ENCODE assay signal across 22 mouse cellular contexts in the genomic region with DNA sequence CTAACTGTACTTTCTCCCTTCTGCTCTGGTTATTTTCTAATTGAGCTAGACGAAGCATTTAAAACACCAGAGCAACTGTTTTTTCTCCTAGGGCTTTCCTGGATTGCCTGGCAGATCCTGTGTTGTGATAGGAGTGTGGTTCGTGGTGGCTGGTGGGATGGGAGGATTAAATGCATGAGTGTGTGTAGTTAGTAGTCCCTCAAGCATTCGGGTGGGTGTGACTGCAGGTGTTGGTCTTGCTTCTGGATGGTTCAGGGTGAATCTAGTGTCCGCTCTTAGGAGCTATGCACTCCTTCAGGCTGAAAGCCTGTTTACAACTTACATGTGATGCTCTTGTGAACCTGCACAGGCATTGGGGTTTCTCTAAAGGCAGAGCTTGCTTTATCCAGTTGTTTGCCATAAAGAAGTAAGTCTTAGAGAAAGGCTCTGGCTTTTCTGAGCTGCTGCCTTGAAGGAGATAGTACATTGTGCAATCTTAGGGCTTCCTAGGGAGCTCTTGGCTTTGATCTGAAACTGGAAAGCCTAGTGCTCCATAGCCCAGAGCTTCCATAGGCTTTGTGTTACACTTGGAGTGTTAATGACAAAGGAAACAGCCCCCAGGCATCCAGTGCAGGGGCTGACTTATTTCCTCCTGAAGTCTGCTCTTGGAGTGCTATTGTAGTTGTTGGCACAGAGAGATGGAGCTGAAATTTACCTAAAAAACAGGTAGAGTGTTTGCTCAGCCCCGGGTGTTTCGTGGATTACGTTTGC.
A peak's percentile ranks its signal among the peaks of the same experiment; 100 is the strongest.
DNase-seq lines count a peak whose midpoint lies in the region; ATAC-seq and TF ChIP-seq lines count a peak whose summit lies in the region.
"Had no signal": no experiment of that assay in that cellular context is flagged by ENCODE, and none has a peak within 500 bp of the region (broad histone marks: within the 10 kb centered on the region; RNA-seq: fewer than 3 reads in every experiment).

No protein-coding gene starts in this region.

- H3K9me3 ChIP-seq in hindbrain, embryonic 10.5 days: no peaks in the 10 kb centered on the region
- H3K9me3 ChIP-seq in hindbrain, embryonic 13.5 days: no peaks in the 10 kb centered on the region
- no peaks in the 10 kb centered on the region for H3K9me3 ChIP-seq in midbrain, embryonic 10.5 days (replicated peaks)
- H3K9me3 ChIP-seq in midbrain, embryonic 13.5 days: no peaks in the 10 kb centered on the region
- no peaks in the 10 kb centered on the region for H3K9me3 ChIP-seq in midbrain, postnatal 0 days (ENCODE audit: low read length)
- H3K9me3 ChIP-seq: forebrain, embryonic 15.5 days; hindbrain, embryonic 15.5 days; intestine, embryonic 15.5 days; limb, embryonic 12.5 days; liver, embryonic 12.5 days; lung, embryonic 15.5 days had no signal

- WGBS in hindbrain, embryonic 10.5 days: 66% methylated on average over 7 of the region's 7 CpGs
- WGBS in hindbrain, embryonic 13.5 days: 70% methylated on average over 7 of the region's 7 CpGs
- WGBS in midbrain, embryonic 10.5 days: 61% methylated on average over 7 of the region's 7 CpGs
- 57% methylated on average over 7 of the region's 7 CpGs for WGBS in midbrain, embryonic 13.5 days
- WGBS in midbrain, postnatal 0 days: 44% methylated on average over 7 of the region's 7 CpGs

- H3K36me3 ChIP-seq in hindbrain, embryonic 10.5 days: peaks cover 28% of the 10 kb centered on the region
- H3K36me3 ChIP-seq in hindbrain, embryonic 13.5 days: no peaks in the 10 kb centered on the region
- peaks cover 30% of the 10 kb centered on the region for H3K36me3 ChIP-seq in midbrain, embryonic 10.5 days
- H3K36me3 ChIP-seq in midbrain, embryonic 13.5 days: peaks cover 3% of the 10 kb centered on the region
- H3K36me3 ChIP-seq in midbrain, postnatal 0 days (ENCODE audit: insufficient read depth, low read length): peaks cover 6% of the 10 kb centered on the region; the same call in 1 of the 2 replicates

- H3K27me3 ChIP-seq in hindbrain, embryonic 10.5 days (ENCODE audit: insufficient read depth, poor library complexity, severe bottlenecking): no peaks in the 10 kb centered on the region
- H3K27me3 ChIP-seq in hindbrain, embryonic 13.5 days: no peaks in the 10 kb centered on the region
- H3K27me3 ChIP-seq in midbrain, embryonic 10.5 days (ENCODE audit: low read depth, poor library complexity, severe bottlenecking): no peaks in the 10 kb centered on the region
- H3K27me3 ChIP-seq in midbrain, embryonic 13.5 days: no peaks in the 10 kb centered on the region
- H3K27me3 ChIP-seq in midbrain, postnatal 0 days (ENCODE audit: insufficient read depth, low read length): no peaks in the 10 kb centered on the region
- H3K27me3 ChIP-seq: forebrain, embryonic 15.5 days; hindbrain, embryonic 15.5 days; intestine, embryonic 15.5 days; limb, embryonic 12.5 days; liver, embryonic 12.5 days; lung, embryonic 15.5 days had no signal

- peak overlapping the region; percentile 50; the same call in 1 of the 2 replicates for H3K27ac ChIP-seq in hindbrain, embryonic 10.5 days
- no peak overlapping the region for H3K27ac ChIP-seq in hindbrain, embryonic 13.5 days
- peak overlapping the region; percentile 46; the same call in 1 of the 2 replicates for H3K27ac ChIP-seq in midbrain, embryonic 10.5 days (replicated peaks)
- H3K27ac ChIP-seq in midbrain, embryonic 13.5 days: no peak overlapping the region
- no peak overlapping the region for H3K27ac ChIP-seq in midbrain, postnatal 0 days (ENCODE audit: low read depth, low read length)
- H3K27ac ChIP-seq: forebrain, embryonic 15.5 days; hindbrain, embryonic 15.5 days; intestine, embryonic 15.5 days; limb, embryonic 12.5 days; liver, embryonic 12.5 days; lung, embryonic 15.5 days had no signal

- peaks cover 47% of the 10 kb centered on the region for H3K4me1 ChIP-seq in hindbrain, embryonic 10.5 days (replicated peaks)
- peaks cover 29% of the 10 kb centered on the region for H3K4me1 ChIP-seq in hindbrain, embryonic 13.5 days (replicated peaks)
- H3K4me1 ChIP-seq in midbrain, embryonic 10.5 days: peaks cover 28% of the 10 kb centered on the region
- H3K4me1 ChIP-seq in midbrain, embryonic 13.5 days (replicated peaks): peaks cover 20% of the 10 kb centered on the region
- H3K4me1 ChIP-seq in midbrain, postnatal 0 days (ENCODE audit: insufficient read depth, low read length): peaks cover 2% of the 10 kb centered on the region; the same call in 1 of the 2 replicates
- H3K4me1 ChIP-seq: forebrain, embryonic 15.5 days; intestine, embryonic 15.5 days; liver, embryonic 12.5 days; lung, embryonic 15.5 days had no signal

- H3K4me2 ChIP-seq in hindbrain, embryonic 13.5 days: no peak overlapping the region
- H3K4me2 ChIP-seq in midbrain, embryonic 13.5 days (replicated peaks): no peak overlapping the region
- H3K4me2 ChIP-seq in midbrain, postnatal 0 days (ENCODE audit: low read depth, low read length, poor library complexity, severe bottlenecking): no peak overlapping the region
- H3K4me2 ChIP-seq: forebrain, embryonic 15.5 days; heart, embryonic 11.5 days; hindbrain, embryonic 15.5 days; intestine, embryonic 15.5 days; limb, embryonic 12.5 days; liver, embryonic 12.5 days; lung, embryonic 15.5 days had no signal

- no peak overlapping the region for H3K4me3 ChIP-seq in hindbrain, embryonic 10.5 days
- no peak overlapping the region for H3K4me3 ChIP-seq in hindbrain, embryonic 13.5 days
- no peak overlapping the region for H3K4me3 ChIP-seq in midbrain, embryonic 10.5 days
- no peak overlapping the region for H3K4me3 ChIP-seq in midbrain, embryonic 13.5 days (replicated peaks)
- H3K4me3 ChIP-seq in midbrain, postnatal 0 days (ENCODE audit: low read depth, low read length): no peak overlapping the region
- H3K4me3 ChIP-seq: forebrain, embryonic 15.5 days; hindbrain, embryonic 15.5 days; intestine, embryonic 15.5 days; limb, embryonic 12.5 days; liver, embryonic 12.5 days; lung, embryonic 15.5 days had no signal

- TF ChIP-seq CTCF in midbrain, postnatal 0 days (IDR thresholded peaks at IDR 0.05): no peak

- no peak overlapping the region for H3K9ac ChIP-seq in hindbrain, embryonic 13.5 days
- no peak overlapping the region for H3K9ac ChIP-seq in midbrain, embryonic 13.5 days (replicated peaks)
- H3K9ac ChIP-seq in midbrain, postnatal 0 days (replicated peaks; ENCODE audit: low read length, poor library complexity, severe bottlenecking): no peak overlapping the region
- H3K9ac ChIP-seq: forebrain, embryonic 15.5 days; hindbrain, embryonic 15.5 days; intestine, embryonic 15.5 days; limb, embryonic 12.5 days; liver, embryonic 12.5 days; lung, embryonic 15.5 days had no signal

- ATAC-seq in hindbrain, embryonic 13.5 days (ENCODE audit: low FRiP score): no peak
- ATAC-seq in midbrain, embryonic 13.5 days: no peak
- 0 out of 2 replicates have a peak, but pooled peaks have one; percentile 54 for ATAC-seq in midbrain, postnatal 0 days (ENCODE audit: low FRiP score)
- ATAC-seq: forebrain, embryonic 15.5 days; intestine, embryonic 15.5 days; liver, embryonic 12.5 days had no signal

- DNase-seq in hindbrain, embryonic 10.5 days (ENCODE audit: low spot score): no peak
- DNase-seq in midbrain, embryonic 10.5 days (ENCODE audit: low spot score): no peak
- peak; percentile 99 for DNase-seq in gonadal fat pad, adult 2 months (ENCODE audit: low read depth)
- no peak for DNase-seq in midbrain, postnatal 0 days (ENCODE audit: low spot score)
- no peak for DNase-seq in gastrocnemius, adult 8-10 months (ENCODE audit: low spot score in 2 of 2)
- no peak for DNase-seq in embryo, embryonic 10 days (ENCODE audit: low spot score)
- DNase-seq: adrenal gland, postnatal 25 days; cerebellum, adult 11-12 months; cerebellum, postnatal 36 days; heart, postnatal 10 days; kidney, postnatal 36 days; layer of hippocampus, adult 9-11 months; right cerebral cortex, postnatal 4 days had no signal

Comparison
In these comparisons a context has a peak if more than half of its experiments do, and no peak if none do; other contexts are left out.
1. H3K27ac ChIP-seq: peak in hindbrain, embryonic 10.5 days (single experiment) and midbrain, embryonic 10.5 days (single experiment); none in hindbrain, embryonic 13.5 days (single experiment), midbrain, embryonic 13.5 days (single experiment) and midbrain, postnatal 0 days (single experiment).